Mouse (Mus musculus) megakaryocyte, adult 5-6 weeks (primary cell): Measurements from ENCODE around the gene Fbln7. TPM values are rescaled to one million over a fixed set of nuclear protein-coding genes. Genes with fewer than 3 reads are reported as not detected.

Experiments used
- ATAC-seq: 2 replicates; pipeline ENCODE4 v1.8.0; 2016; ENCODE audit warnings: mild to moderate bottlenecking, inconsistent platforms; ENCODE audit not compliant: poor library complexity, severe bottlenecking
- total RNA-seq, 2 experiments: library from RNA; stranded (forward) in 1 of 2; stranded (reverse) in 1 of 2; fragments of 153-499, 151-499 nt in 1 of 2; fragments of 221-1000, 200-1000 nt in 1 of 2; gene quantifications; 2 replicates each; pipeline versions ENCODE4 v1.2.3 to v1.2.4; 2015 to 2017

Fbln7 gene
- total RNA-seq (2015) (not detected in 2 replicates), total RNA-seq (2017) (not detected in 2 replicates)

DNA sequence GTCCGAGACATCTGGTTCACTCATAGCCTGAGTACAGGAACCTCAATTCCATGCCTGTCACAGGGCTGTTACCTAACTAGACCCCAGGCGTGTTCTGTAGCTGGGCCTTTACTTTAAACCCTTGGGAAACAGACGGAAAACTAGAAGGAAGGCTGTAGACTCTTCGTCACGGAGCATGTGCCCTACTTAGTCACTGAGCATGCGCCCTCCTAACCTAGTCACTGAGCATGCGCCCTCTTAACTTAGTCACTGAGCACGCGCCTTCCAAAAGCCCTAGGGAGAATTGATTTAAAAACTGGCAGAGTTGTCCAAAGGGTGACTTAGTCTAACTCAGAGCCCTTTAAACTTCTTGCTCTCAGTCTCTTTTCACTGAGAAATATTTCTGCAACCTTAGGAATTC, at the start of gene Fbln7:
Fbln7 (plus strand) TSS at position 346 of the 400 bp plus-strand sequence.
- no peak for ATAC-seq

DNA sequence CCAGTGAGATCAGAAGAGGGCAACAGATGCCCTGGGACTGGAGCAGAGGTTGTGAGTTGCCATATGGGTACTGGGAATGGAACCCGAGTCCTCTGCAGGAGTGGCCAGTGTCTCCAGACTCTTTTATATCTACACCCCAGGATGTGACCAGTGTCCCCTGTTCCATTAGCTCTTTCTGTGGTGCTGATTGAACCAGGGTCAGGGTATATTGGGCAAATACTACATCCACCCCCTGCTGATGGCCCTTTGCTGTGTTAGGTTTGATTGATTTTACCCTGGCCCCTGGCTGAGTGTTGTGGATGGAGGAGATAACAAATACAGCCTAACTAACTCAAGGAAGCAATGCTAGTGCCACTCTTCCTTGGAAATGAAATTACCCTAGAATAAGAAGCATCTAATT, 46.5 kb upstream of the Fbln7 start:
- no peak for ATAC-seq

DNA sequence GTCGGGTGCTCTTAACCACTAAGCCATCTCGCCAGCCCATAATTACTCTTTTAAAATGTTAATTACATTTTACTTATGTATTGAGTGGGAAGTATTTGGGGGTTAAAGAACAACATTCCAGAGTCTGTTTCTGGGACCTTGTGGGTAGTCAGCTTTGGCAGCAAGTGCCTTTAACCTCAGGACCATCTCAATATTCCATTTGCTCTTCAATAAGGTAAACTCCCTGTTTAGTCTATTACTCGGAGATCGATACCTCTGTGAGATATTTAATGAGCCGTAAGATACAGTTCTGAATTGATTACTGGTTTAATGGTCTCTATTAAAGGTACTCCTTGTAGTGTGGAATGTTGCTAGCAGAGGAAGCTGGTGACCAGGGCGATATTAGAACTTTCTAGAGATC, 45.9 kb upstream of the Fbln7 start:
- no peak for ATAC-seq

DNA sequence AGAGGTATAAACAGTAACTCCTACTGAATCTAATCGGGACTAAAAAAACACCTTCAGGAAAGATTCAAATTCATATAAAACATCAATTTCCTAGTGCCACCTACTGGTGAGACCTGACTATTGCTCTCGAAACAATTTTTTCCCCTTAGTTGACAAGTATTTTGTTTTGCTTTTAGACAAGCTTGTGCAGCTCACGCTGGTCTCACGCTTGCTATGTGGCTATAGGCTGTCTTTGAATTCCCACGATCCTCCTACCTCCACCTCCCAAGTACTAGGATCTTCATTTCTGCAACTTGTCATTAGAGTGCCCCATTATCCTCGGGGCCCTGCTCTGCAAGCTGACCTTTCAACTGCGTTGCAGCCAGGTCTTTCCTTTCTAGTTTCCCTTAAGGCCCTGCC, 45.4 kb upstream of the Fbln7 start:
- ATAC-seq, result peak; percentile 29

DNA sequence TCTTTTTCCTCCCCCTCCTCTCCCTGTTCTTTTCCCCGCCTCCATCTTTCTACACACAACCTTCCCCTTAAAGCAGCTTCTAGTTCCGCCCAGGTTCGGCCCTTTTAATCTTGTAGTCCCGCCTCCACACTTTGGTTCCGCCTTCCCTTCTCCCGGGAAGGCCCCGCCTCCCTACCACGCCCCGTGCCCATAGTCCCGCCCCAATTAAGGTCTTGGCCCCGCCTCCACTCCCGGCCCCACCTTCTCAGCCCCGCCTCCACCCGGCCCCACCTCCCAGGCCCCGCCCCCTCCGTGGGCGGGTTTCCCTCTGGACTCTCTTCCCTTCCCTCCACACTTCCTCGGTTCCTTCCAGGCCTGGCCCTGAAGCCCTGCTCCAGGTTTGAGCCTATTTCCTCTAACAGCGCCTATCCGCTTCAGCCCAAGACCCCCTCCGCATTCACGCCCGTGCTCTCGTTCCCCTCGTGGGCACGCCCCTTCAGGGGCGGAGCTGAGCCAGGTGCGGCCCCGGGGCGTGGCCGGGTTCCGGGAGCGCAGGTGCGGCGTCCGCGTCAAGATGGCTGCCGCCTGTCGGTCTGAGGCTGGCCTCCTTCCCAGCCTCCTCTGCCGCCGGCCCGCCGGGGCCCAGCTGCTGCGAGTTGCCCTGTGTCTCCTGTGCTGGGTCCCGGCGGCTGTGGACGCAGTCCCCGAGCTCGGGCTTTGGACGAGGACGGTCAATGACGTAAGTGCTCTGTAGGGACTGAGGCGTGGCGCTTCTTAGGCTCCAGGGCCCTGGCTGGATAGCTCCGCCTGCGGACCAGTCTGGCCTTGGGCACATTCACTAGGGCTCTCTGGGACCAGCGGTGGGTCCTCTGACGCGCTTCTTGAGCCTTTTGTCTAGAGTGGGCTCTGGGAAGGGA, 44.7 kb upstream of the Fbln7 start, which contains the start of gene Tmem87b:
Tmem87b (plus strand) TSS at position 333 of the 896 bp plus-strand sequence.
- peak; percentile 86 for ATAC-seq

DNA sequence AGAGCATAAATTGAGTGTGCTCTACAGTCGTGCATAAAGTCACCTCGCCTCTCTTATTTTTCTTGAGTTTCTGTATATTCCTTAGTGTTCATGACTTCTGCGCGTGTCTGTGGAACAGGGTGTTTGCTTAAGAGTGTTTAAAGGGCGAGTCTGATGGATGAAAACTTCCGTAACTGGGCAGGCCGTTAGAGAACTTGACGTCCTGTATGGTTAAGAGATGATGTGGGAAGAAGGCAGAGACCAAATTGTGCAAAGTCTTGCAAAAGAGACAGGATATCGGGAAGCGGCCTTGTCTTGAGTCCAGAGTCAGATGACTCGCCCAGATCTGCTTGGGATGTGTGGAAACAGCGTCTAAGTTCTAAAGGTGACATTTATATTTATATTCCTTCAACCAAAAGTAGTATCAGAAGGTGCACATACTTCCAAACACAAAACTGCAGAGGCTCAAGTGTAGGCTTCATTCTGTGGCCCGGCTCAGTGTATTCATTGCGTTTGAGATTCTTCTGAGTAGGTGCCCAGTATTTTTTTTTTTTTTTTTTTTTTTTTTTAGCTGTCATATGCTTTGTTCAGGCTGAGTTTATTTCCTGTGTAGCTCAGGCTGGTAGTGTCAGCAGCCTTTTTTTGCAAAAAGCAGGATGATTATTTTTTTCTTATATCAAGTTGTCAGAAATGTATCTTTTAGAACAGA, 43.7 kb upstream of the Fbln7 start:
- peak; percentile 2; the same call in 1 of the 2 replicates for ATAC-seq

DNA sequence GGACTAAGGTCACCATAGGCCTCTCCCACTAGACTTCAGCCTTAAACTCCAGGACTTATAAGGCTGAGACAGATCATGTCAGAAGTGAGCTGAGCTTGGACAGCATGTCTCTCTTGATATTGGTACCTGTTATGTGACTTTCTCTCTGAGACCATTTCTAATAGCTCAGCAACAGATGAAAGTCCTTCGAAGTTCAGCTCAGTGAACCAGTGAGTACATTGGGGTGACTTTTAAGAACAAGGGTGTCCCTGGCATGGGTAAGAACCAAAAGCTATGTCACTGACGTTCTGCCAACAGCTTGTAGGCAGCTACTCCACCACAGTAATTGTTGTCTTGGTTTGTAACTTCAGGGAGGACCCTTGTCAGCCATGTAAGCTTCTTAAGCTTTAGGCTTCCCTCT, 42.1 kb upstream of the Fbln7 start:
- no peak for ATAC-seq

DNA sequence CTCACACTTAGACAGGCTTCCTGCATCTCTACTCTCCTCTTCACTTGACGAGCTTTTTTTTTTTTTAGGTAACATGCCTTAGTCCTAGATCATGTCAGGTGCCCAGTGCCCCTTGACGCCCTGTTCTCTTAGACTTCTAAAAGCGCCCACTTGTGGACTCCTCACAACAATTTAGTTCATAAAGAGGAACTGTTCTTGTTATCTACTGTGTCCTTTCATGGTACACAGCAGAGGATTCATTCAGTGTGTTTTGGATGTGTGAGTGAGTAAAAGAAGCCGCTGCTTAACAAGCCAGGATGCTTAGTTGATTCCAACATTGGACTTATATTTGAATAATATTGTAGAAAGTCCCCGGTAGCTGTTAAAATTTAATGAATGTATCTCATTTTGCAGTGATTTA, 38.9 kb upstream of the Fbln7 start:
- no peak for ATAC-seq

DNA sequence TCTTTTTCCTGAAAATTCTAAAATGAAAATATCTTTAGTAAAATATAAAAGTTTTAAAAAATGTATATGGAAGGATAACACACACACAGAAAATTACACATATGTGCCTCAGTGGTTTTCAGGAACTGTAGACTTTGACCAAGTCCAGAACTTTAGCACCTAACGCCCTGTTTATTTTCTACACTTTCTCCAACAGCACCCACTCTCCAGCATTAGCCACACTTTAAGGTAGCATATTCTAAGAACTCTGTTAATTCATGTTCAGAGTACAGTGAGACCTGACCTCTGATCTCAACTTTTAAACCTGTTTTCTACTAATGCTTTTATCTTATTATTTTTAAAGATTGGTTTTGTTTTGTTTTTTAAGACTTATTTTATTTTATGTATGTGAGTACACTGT, 35.0 kb upstream of the Fbln7 start:
- ATAC-seq, result no peak

DNA sequence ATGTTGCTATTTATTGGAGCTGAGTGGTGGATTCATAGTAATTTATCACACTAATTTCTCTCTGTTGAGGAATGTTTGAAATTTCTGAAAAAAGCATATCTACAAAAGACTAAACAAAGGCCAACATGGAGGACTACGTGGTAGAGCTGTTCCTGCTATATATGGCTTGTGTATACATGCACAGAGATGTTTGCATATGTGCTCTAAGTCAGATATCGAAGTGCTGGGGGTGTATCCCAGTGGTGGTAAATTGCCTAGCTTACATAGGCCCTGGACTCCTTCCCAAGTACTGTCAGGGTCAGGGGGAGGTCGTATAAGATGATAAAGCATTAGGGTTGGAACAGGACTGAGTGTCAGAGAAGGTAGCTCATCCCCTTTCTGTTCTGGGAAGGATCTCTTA, 30.2 kb upstream of the Fbln7 start:
- ATAC-seq, result no peak

DNA sequence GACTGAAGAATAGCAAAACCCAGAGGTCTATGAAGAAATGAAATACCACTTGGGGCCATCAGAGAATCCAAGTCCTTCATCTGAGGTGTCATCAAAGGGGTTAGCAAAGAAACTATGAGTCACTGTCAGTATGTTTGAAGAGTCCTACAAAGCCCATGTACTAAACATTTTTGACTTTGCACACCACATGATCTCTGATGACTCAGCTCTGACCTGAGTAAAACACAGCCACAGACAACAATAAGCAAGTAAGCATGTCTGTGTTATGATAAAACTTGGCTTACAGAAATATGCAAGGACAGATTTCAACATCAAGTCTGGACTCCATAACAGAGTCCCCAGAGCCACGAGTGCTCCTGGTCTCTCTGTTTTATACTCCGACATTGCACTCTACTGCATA, 29.7 kb upstream of the Fbln7 start:
- no peak for ATAC-seq

DNA sequence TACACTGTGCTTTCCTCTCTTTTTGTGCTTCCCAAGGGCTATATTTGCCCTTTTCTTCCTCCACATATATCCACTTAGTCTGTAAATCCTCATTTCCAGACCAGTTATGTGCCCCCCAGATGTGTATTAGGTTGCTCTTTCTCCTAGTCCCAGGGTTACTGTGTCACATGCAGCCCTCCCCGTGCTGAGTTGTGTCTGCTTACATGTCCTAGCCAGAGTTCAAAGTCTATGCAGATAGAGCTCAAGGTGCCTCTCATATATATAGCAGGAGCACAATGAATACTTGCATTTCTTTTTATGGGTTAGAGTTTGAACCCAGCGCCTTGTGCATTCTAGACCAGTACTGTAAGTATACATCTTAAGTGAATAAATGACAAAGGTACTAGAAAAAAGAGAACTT, 29.3 kb upstream of the Fbln7 start:
- no peak for ATAC-seq

DNA sequence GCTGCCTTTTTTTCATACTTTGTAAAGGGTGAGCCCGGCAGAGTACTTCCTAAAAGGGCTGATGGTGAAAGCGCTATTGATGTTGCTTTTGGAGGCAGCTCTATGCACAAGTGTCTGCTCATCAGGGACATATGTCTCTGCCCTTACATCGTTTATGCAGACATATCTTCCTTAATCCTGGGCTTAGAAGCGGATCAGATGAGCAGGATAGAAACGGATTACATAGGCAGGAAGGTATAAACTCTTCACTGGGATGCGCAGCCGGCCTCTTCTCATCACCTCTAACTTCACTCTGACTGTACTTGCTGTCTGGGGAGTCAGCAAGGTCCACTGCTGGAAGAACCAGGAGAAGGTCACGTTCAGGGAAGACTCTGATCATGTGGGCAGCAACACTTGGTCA, 25.2 kb upstream of the Fbln7 start:
- no peak for ATAC-seq

DNA sequence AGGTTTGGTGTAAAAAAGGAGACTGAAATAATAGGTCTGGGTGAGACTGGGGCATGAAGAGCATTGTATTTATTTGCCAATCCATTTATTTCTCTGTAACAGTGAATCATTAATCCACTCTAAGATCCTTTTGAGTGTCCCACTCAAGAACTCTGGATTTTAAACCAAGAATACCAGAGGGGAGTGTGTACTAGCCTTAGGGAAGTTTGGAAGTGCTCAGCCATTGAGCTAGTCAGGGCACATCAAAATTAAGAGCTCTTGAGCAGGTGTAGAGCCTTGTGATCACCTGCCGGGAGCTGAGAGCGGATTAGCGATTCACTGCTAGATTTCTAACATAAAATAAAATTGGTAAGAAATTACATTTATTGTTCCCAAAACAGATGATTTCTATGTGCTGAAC, 24.2 kb upstream of the Fbln7 start:
- ATAC-seq, result no peak

DNA sequence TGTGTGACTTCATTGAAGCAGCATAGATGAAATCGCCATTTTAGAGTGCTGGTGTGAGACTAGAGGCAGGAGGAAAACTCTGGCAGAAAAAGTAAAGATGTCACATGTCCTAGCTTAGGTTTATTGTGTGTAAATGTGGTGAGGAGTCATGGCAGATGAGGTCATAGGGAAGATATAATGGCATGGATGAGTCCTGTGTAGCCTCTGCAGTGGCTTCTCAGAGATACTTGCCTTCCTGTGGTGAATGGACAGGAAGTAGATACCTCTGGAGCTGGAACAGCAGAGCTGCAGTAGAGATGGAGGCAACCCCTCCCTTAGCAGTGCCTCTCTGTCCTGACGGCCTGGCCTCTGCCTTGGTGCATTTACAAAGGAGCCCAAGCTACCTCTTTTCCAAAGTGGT, 23.3 kb upstream of the Fbln7 start:
- no peak for ATAC-seq

DNA sequence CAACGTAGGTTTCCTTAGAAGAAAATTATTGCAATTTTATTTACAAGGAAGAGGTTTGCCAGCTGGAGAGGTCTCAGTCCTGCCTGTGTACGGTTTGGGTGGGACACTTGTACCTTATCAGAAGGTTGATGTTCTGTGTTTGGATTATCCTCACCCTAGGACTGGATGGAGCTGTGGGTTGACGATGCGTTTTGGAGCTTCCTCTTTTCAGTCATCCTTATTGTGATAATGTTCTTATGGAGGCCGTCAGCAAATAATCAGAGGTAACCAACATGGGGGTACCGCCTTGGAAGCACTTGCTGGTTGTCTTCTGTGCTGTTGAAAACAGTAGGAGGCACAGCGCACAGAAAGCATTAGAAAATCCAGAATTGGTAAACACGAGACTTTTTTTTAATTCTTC, 20.3 kb upstream of the Fbln7 start:
- ATAC-seq, result no peak

DNA sequence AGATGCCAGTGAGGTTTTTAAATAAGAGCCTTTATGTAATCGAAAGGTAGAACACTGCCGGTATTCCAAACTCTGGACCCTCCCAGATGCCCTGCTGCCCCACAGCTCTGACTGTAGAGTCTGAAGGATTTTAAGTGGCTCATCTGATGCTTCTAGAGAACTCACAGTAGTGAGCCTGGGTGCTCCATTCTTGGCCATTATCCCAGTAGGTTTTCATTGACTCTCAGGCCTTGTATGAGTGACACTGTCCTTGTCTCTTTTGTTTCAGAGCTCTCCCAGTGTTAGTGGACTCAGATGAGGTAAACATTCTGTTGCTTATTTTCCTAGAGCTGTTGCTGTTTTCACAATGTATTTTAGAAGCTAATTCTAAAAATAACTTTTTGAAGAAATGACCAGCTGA, 12.7 kb upstream of the Fbln7 start:
- no peak for ATAC-seq

DNA sequence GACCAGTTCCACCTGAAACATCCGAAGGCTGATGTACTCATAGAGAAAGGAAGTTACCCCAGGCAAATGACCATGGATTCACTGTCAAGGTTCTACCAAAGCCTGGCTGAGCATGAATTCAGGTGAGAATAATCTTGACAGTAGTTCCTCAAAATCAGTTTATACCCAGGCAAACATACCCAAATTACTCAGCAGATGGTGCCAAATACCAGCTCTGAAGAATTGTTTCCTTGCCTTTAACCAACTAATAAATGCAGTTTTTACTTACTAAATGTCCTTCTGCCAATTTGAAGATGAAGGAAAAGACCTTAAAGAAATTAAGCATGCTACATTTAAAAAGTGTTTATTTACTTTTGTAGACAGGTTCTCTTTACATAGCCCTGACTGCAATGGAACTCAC, 6.1 kb upstream of the Fbln7 start:
- ATAC-seq, result no peak

DNA sequence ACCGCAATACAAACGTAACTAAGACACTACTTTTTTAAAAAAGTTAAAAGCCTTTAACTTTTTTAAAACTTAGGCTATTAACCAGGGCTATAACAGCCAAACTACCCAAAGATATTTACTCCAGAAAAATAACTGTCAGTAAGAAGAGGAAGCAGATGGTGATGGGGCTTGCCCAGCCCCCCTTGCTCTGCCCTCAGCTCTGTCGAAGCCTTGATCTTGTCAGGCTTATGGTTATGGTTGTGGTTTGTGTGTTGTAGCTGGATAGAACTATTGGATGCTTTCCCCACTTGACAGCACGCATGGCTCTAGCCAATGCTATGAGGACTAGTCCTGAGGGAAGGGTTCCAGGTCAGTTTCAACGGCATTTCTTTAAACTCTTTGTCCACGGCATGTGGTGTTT, 3.8 kb upstream of the Fbln7 start:
- no peak for ATAC-seq

DNA sequence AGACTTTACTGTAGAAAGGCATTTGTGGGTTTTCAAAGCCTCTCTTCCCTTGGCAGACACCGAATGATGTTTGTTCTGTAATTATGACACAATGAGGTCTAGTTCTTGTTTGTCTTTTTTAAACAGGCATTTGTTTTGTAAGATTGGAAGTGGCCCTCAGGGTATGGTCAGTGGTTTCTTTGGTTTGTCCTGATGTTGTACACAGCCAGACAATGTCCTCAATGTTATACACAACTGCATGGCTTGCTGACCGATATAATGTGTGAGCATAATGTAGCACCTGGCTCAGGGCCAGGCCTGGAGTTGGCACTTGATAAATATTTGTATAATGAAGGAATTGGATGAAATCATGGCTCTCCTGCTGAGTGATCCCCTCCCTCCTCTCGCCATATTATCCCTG, 2.9 kb upstream of the Fbln7 start:
- ATAC-seq, result no peak

DNA sequence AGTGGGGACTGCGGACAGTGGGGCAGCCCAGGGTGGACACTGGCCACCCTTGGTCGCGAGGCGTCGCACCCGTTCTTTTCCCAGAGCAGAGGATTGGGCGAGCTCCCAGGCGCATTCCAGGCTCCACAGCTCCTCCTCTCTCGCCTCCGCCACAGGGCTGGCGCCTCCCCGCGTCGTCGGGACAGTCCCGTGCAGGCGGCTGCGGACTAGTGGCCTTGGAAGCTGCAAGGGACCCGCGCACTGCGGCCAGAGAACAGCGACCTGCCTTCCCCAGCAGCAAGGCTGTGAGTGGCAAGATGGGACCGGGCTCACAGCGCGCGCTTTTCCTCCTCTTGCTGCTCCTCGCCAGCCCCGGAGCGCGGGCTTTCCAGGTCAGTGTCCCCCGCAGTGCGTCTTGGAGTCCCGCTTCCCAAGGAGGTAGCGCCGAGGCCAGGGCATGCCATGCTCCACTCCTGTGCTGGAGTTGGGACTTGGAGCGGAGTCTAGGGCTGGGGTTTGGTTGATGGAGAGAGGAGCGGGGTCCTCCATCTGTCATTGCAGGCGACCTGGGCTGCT, 1.1 kb downstream of the Fbln7 start:
- ATAC-seq, result no peak

DNA sequence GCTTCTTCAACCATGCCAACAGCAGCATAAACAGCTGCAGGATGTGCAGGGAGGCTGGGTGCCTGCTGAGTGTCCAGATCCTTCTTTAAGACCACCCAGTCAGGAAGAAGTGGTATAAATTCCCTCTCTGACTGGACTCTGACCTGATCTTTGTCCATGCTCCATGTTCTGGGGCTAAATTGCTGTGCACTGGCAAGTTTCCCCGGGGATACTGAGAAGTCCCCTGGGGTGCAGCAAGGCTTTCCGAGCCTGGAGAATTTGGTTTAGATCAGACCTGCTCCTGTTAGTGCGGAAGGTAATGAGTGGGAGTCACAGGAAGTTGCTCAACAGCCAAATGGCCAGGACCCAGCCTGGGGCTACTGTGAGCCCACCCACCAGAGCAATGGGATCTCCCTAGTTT, 2.3 kb downstream of the Fbln7 start:
- ATAC-seq, result no peak
